Mouse (Mus musculus): ENCODE results near the gene Olfr1306. TPM values are rescaled to one million over a fixed set of nuclear protein-coding genes. Genes with fewer than 3 reads are reported as not detected.

The Olfr1306 gene
- total RNA-seq (2021), result not detected
- long read RNA-seq, experiment 1, result 0 reads
- long read RNA-seq, experiment 2, result 0 reads

- no peak for DNase-seq (ENCODE audit: low spot score in 2 of 2)
These were observed at the start of gene Olfr1306 for GRCm38 (mm10) chr2:111916171-111916570. TSS of gene Olfr1306 (minus strand) at chr2:111916271.

- no peak for DNase-seq (ENCODE audit: low spot score in 2 of 2)
These were observed 48.8 kb upstream of the Olfr1306 start, which contains the start of gene Olfr1308 for GRCm38 (mm10) chr2:111964844-111965243. TSS of gene Olfr1308 (minus strand) at chr2:111964944.

GRCm38 (mm10) chr2:111949340-111949739 lies 33.3 kb upstream of the Olfr1306 start, which contains the start of gene Olfr1307:
TSS of gene Olfr1307 (minus strand) at chr2:111949440.
- DNase-seq (ENCODE audit: low spot score in 2 of 2), result no peak

- DNase-seq (ENCODE audit: low spot score in 2 of 2), result no peak
These were observed 39.0 kb downstream of the Olfr1306 start, which contains the start of gene Olfr1305 for GRCm38 (mm10) chr2:111877049-111877448. TSS of gene Olfr1305 (minus strand) at chr2:111877149.

Other genes with a start within 250 kb of the Olfr1306 start
- not detected for gene Olfr1301, start 165.3 kb downstream of the Olfr1306 start, total RNA-seq (2021)
- gene Olfr1302, start 138.8 kb downstream of the Olfr1306 start, total RNA-seq (2021), result not detected
- gene Olfr1303, start 95.9 kb downstream of the Olfr1306 start, total RNA-seq (2021), result not detected
- gene Olfr1305, start 39.1 kb downstream of the Olfr1306 start, total RNA-seq (2021), result not detected
- gene Olfr1307, start 33.2 kb upstream of the Olfr1306 start, total RNA-seq (2021), result under 1 TPM in 1 of 2 experiments, not detected in 1; 0.03 TPM
- gene Olfr1308, start 48.7 kb upstream of the Olfr1306 start, total RNA-seq (2021), result not detected
- gene Olfr1309, start 74.0 kb upstream of the Olfr1306 start, total RNA-seq (2021), result not detected
- gene Olfr1310, start 96.4 kb upstream of the Olfr1306 start, total RNA-seq (2021), result not detected
- gene Olfr1311, start 108.1 kb upstream of the Olfr1306 start, total RNA-seq (2021), result not detected
- gene Olfr1312, start 134.0 kb upstream of the Olfr1306 start, total RNA-seq (2021), result not detected
- not detected for gene Olfr1313, start 161.6 kb upstream of the Olfr1306 start, total RNA-seq (2021)
- not detected for gene Olfr1314, start 180.5 kb upstream of the Olfr1306 start, total RNA-seq (2021)
- gene Olfr1315-ps1, start 199.2 kb upstream of the Olfr1306 start, total RNA-seq (2021), result not detected
- not detected for gene Olfr1316, start 218.7 kb upstream of the Olfr1306 start, total RNA-seq (2021)
- gene Olfr1317, start 224.1 kb upstream of the Olfr1306 start, total RNA-seq (2021), result not detected
- gene Olfr1318, start 237.9 kb upstream of the Olfr1306 start, total RNA-seq (2021), result not detected